Mouse (Mus musculus) layer of hippocampus, adult 11-12 months (tissue): ENCODE results near the gene Fam169b.
"Not testable (repeated sequence)": the region's sequence is repeated elsewhere in the genome, so short reads cannot be mapped to it uniquely, and the experiment has no call there.

Experiments used
- DNase-seq: peaks from one replicate; pipeline ENCODE4 v3.0.0; 2022; ENCODE audit warnings: low spot score

Fam169b gene

DNA sequence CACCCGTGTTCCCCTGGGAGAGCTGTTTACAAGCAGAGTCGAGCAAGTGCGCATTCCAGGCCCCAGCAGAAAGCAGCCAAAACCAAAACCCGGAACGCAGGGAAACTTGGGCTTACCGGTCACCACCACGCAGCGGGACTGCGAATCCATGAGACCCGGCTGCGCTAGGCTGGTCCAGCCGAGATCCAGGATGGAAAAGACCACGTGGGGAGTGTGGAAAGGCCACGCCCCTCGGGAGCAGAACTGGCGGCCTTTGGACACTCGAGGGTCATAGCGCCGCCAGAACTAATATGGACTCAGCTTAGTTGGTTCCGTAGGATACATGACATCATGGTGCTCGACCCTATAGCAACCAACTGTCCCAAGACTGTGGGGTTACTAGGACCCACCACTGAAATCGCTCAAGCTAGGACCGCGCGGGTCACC, 9.6 kb upstream of the Fam169b start, which contains the start of gene Pgpep1l:
Gene Pgpep1l (minus strand): TSS at position 206 of the 426 bp plus-strand sequence.
- peak; percentile 28 for DNase-seq

- DNase-seq = peak; percentile 86
Observed at GRCm38 (mm10) chr7:68264531-68264930, 9.1 kb upstream of the Fam169b start.

- DNase-seq = no peak
Observed at GRCm38 (mm10) chr7:68265391-68265790, 8.2 kb upstream of the Fam169b start.

DNA sequence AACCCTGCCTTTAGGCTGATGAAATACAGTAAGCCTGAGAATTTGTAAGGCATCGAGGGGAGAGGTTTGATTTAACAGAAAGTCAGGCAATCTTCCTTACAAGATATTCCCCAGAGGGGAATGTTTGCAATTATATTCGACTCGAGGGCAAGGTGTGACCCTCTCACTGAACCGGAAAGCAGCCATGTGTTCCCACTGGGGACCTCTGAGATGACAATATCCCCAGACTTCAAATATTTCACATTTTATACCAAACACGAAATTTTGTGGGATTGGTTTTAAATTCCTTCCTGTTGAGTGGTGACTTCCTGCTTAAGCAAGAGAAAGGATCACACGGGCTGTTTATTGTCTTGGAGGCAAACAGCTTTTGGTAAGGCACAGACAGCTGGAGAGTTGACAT, 6.9 kb upstream of the Fam169b start:
- DNase-seq = no peak

- no peak for DNase-seq
Observed at GRCm38 (mm10) chr7:68270551-68270950, 3.1 kb upstream of the Fam169b start.

GRCm38 (mm10) chr7:68271816-68272215, 1.8 kb upstream of the Fam169b start:
- DNase-seq = no peak

GRCm38 (mm10) chr7:68272607-68273006, 1.0 kb upstream of the Fam169b start:
- DNase-seq = no peak

DNA sequence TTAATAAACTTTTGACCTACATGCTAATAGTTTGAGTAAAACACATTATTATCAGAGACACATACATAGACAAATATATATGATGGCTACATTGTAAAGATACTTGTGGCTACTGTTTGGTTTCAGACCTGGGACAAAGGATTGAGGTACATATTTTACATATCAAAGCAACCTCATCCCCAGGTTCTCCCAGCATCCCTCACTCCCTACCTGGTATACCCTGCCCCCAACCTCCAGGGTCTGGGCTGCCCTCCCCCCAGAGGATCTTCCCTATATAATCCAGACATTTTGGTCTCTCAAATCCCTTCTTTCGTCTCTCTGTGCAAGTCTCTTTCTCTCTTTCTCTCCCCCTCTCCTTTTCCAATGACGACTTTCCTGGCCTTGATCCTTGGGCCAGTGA, 579 bp downstream of the Fam169b start:
- DNase-seq = no peak

GRCm38 (mm10) chr7:68274951-68275350, 1.3 kb downstream of the Fam169b start:
- DNase-seq = no peak

DNA sequence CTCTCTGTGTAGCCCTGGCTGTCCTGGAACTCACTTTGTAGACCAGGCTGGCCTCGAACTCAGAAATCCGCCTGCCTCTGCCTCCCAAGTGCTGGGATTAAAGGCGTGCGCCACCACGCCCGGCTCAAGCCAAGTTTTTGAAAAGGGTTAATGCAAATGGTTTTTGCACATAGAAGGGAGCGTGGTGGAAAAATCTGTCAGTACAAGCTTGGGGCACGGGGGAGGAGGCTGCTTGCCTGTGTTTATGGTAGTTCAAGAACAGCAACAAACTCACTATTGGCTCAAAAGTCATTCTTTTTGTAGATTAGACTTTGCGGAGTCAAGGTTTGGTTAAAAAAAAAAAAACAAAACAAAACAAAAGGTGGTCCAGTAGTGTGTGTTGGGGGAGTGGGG, 1.8 kb downstream of the Fam169b start:
- DNase-seq = not testable (repeated sequence)

DNA sequence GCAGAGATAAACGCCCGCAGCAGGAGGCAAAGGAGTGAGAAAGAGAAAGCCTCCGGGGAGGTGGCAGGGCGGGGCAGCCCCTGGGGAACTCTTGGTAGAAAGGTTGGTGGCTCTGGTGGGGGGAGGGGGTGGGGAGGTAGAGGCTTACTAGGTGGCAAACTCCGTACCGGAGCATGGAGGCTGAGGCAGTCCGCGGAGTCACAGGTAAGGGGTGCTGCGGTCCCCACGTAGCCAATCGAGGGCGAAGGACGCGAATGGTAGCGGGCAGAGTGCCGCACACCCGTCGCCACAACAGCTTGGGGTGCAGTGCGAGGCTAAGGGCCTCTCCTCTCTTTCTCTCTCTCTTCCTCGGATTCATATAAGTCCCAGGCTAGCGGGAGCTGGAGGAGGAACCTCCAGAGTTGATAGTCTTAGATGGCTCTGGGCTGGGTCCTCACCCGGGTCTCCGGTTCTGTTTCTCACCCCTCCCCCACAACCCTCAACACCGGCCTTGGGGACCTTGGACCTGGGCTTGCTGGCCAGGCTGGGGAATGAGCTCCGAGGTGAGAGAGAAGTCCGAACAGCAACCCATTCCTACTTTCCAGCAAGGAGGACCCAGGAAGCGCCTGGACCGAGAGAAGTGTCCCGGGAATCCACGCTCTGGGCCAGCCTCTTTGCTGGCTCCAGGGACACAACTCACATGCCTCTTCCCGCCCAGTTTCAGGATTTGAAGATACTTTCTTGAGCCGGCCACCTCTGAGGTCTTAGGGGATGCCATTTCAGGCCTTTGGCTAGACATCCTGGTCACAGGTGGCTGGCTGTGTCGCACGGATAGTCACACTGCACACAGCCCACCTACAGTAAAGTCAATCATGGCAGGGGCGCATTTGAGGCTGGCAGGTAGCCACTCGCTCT, 2.4 kb downstream of the Fam169b start:
- DNase-seq = no peak

GRCm38 (mm10) chr7:68277054-68277896, 3.6 kb downstream of the Fam169b start:
- no peak for DNase-seq

DNA sequence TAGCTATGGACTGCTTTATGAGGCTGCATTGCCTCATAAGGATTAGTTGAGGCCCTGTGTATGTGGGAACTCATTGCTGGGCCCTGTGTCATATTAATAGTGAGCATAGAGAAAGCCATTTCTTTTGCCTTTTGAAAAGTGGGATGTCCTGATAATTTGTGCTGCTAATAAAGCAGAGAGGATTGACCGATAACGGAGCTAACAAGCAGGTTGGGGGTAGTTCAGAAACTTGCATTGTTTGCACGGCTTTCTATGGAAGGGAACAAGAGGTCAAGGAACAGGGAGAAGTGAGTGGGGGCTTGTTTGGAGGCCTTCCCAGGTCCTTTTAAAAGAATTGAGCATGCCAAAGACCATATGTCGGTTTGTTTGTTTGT, 4.2 kb downstream of the Fam169b start:
- DNase-seq = no peak

- no peak for DNase-seq
Observed at GRCm38 (mm10) chr7:68278385-68278784, 4.7 kb downstream of the Fam169b start.

DNA sequence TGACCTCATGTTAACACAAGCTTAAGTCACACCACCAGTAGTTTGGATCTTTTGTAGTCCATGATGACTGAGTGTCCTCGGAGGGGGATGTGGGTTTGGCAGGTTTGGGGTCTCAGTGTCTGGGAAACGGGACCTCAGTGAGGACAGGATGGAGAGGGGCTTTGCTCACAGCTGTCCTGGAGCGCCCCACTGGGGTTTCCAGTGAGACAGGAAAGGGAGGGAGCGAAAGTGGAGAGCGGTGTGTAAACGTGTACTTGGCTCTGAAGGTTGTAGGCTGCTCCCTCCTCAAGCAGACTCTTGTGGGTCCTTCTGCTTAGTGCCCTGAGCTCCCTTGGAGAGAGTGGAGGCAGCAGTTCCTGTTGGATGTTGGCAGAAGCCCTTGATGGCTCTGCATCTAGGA, 5.3 kb downstream of the Fam169b start:
- DNase-seq = no peak

DNA sequence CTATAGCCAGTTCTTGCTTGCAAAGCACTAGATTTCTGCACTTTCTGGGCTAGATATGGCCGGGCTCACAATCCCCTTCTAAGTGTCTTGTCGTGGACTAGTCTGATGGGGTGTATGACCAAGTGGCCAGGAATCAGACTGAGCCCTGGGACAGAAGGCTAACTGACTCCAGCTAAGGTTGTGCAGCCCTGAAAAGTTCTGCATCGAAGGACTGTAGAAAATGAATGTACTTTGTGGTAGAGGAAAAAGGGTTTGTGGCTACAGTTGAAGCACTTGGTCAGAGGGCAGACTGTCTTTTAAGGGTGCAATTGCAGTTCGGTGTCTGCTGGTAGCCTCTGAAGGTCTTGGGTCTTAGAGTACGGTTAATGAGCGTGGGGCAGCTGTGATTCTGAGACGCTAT, 5.8 kb downstream of the Fam169b start:
- DNase-seq = no peak

DNA sequence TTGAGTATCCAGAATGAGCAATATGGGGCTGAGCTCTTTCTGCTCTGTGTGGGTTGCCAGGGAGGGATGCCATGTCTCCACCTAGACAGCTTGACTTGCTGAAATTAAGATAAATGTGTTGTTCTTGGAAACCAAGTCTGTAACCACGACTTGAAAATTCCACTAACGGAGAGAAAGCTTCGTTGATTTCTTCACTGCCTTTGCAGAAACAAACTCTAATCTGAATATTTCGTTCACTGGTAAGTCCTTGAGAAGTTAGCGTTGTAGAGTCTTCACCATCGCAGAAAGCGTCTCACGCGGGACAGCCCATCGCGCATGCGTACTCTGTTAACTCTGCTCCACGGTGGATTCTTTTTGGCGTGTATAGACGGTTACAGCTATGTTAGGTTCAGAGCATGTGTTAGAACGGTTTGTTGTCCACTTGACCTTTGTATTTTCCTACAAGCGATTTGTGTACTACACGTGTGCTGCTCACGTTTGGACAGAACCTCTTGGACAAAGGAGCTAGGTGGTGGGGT, 6.8 kb downstream of the Fam169b start:
- DNase-seq = no peak

GRCm38 (mm10) chr7:68281341-68281740, 7.7 kb downstream of the Fam169b start:
- no peak for DNase-seq

DNA sequence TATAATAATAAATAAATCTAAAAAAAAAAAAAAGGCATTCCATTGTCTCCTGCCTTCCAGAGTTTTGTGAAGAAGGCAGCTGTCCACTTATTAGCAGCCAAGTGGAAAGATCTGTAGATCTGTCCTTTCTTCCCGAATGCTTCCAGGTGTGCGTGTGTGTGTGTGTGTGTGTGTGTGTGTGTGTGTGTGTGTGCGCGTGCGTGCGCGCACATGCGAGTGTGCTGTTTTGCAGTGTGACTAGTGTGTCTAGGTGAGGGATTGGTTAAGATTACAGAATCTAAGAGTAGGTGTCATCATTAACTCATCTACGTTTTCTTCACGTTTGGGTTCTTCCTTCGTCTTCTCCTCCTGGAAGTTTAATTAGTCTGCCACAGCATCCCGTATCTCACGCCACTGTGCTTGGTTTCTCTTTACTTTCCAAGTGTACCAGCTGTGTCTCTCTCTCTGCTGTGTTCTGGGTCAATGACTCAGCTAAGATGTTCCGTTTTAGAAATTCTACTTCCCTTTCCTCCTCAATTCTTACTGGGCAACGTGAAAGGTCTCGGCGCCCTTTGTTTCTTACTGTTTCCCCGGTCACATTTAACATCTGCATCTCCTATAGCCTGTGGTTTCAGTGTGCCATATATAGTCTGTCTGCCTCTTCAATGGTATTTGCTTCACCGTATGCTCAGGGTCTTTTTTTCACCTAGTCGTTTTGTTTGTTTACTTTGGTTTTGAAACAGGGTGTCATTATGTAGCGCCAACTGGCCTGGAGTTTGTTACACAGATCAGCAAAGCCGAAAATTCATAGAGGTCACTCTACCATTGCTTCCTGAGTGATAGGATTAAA, 8.9 kb downstream of the Fam169b start:
- DNase-seq = no peak

DNA sequence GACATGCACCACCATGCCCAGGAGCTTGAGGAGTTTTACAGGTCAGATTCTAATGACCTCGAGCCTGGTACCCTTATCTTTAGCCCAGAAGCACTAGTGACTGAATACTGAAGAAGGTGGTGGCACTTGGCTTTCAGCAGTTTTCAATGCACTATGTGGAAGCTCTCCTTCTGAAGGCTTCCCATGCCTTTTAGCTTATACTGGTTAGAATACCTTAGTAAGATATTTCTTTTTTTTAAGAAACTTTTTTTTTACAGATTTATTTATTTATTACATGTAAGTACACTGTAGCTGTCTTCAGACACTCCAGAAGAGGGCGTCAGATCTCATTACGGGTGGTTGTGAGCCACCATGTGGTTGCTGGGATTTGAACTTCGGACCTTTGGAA, 9.5 kb downstream of the Fam169b start:
- DNase-seq = not testable (repeated sequence)

DNA sequence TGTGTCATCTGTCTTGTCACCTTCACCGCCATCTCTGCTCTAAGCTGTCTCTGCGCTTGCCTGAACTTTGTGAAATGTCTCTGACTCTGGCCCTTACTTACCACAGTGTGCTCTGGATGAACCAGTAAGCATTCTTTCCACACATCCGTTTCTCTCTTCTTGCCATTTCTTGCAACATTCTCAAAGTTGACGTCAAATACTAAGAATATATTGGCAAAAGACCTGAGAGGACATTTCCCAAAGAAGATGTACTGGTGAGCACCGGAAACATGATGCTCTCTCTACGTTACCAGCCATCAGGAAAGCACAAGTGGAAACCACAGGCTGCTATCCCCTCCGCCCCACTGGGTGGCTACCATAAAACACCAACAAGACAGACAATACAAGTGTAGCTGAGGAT, 10.1 kb downstream of the Fam169b start:
- no peak for DNase-seq

DNA sequence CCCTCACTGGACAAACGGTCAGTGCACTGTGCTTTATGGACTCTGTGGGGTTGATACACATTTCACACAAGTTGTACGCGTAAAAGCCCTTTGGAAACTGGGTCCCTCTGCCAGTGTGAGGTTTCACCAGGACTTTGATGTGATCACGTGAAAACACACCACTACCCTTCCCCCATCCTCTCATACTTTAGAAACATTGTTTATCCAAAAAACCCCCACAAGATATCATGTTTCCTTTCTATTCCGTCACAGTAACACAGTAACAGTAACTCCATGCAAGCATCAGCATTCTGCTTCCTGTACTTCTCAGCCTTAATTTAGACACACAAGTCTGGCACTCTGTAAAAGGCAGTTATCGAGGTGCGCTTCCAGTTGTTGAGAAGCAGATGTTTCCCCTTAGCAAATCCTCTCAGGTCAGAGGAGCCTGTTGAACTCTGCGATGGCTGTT, 12.2 kb downstream of the Fam169b start:
- DNase-seq = no peak
